Mouse (Mus musculus) forebrain, embryonic 16.5 days (tissue): ENCODE results near the gene Itgb2. TPM values are rescaled to one million over a fixed set of nuclear protein-coding genes. Genes with fewer than 3 reads are reported as not detected.

Experiments used
- ATAC-seq: fragments of 200-750 bp; cut with Nextera tagmentation; 2 replicates; pipeline ENCODE4 v1.8.0; 2017; ENCODE audit warnings: mild to moderate bottlenecking, moderate library complexity
- H3K27ac ChIP-seq: fragments of 300-500 bp; sonication (generic); 2 replicates; pipeline ENCODE4 v1.5.1; 2014; ENCODE audit warnings: low read length, control low read depth
- H3K27me3 ChIP-seq: fragments of 300-500 bp; sonication (generic); replicated peaks from 2 replicates; pipeline ENCODE4 v1.6.1; 2014; ENCODE audit warnings: low read length; ENCODE audit not compliant: control insufficient read depth, insufficient read depth
- H3K36me3 ChIP-seq: fragments of 300-500 bp; sonication (generic); 2 replicates; pipeline ENCODE4 v1.6.1; 2014; ENCODE audit not compliant: control insufficient read depth, insufficient read depth
- H3K4me1 ChIP-seq: fragments of 300-500 bp; sonication (generic); replicated peaks from 2 replicates; pipeline ENCODE4 v1.6.1; 2014; ENCODE audit warnings: low read length; ENCODE audit not compliant: control insufficient read depth, insufficient read depth
- H3K4me2 ChIP-seq: fragments of 300-500 bp; sonication (generic); 2 replicates; pipeline ENCODE4 v1.6.1; 2014; ENCODE audit warnings: mild to moderate bottlenecking, low read length, control low read depth
- H3K4me3 ChIP-seq: fragments of 300-500 bp; sonication (generic); replicated peaks from 2 replicates; pipeline ENCODE4 v1.5.1; 2014; ENCODE audit warnings: mild to moderate bottlenecking, low read length, control low read depth
- H3K9ac ChIP-seq: fragments of 300-500 bp; sonication (generic); replicated peaks from 2 replicates; pipeline ENCODE4 v1.6.1; 2014; ENCODE audit warnings: low read depth, low read length, control low read depth
- H3K9me3 ChIP-seq: fragments of 300-500 bp; sonication (generic); 2 replicates; pipeline ENCODE4 v1.6.1; 2016; ENCODE audit warnings: low read length; ENCODE audit not compliant: control insufficient read depth
- WGBS: fragments of 180-500 bp; shearing (Covaris S2); extraction: QIAGEN DNeasy Blood & Tissue Kit; methylation state at CpG from one replicate; pipeline ENCODE4 v1.1.7; 2014; 5-methylcytosine and 5-hydroxymethylcytosine counted together
- polyA plus RNA-seq: library from polyadenylated mRNA; unstranded; fragments of >200 nt; fragmentation: Nextera tagmentation; extraction: Ambion mirVana; gene quantifications from 2 replicates; pipeline ENCODE4 v1.2.1, GENCODE M21; 2015

Gene Itgb2
- polyA plus RNA-seq, 1 experiment from 2014 or later, result 0.85 TPM

DNA sequence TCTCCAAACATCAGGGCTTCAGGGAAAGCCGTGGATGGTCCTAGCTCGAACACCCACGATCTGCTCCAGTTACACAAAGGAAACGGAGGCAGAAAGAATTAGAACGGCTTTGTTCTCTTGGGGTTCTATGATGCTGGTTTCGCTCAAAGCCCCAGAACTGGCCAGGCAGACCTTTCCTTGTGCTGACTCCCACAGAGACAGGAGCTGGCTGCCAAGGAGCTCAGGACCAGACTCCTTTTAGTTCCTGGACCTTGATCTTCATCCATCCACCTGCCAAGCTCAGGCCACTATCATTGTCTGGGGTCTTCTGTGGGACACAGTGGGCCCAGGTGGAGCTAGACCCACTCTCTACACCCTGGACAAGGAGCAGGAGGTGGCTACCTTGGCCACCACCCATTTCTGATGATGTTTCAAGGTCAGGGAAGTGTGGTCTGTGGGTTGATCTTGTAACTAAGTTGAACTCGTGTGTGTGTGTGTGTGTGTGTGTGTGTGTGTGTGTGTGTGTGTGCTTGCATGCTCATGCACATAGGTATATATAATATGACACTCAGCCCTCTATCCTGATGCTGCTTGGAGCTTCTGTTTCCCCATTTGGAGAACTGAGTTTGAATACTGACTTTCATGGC, 9.4 kb downstream of the Itgb2 start:
- H3K4me1 ChIP-seq, result no peaks in the 10 kb centered on the region
- no peak overlapping the region for H3K27ac ChIP-seq
- H3K4me3 ChIP-seq, result no peak overlapping the region
- no peaks in the 10 kb centered on the region for H3K36me3 ChIP-seq
- H3K4me2 ChIP-seq, result no peak overlapping the region
- 81% methylated on average over 7 of the region's 7 CpGs for WGBS
- H3K9ac ChIP-seq, result no peak overlapping the region
- H3K9me3 ChIP-seq, result no peaks in the 10 kb centered on the region
- H3K27me3 ChIP-seq, result no peaks in the 10 kb centered on the region
- ATAC-seq, result no peak

DNA sequence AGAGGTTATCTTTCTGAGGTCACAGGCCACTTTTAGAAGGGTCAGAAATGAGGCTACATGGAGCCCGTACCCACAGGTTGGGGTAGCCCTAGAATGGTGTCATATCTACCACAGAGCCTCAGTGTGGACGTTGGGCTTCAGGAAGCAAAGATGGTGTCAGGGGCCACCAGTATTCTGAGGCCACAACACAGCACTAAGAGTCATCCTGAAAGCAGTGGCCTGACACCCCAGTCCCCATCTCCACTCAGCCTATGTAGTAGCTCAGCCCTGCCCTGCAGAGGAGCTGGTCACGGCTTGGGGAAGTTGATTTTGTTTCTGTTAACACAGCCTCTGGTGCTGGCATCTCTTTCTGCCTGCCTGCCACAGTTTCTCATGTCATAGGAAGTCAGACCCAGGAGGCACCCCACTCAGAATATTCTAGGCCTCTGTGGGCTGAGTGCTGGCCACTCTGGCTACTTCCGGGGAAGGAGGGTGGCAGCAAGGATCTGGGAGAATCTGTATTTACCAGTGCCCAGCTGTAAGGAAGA, 10.6 kb downstream of the Itgb2 start:
- Histone ChIP-seq H3K27ac (no peak overlapping the region), H3K9me3 (no peaks in the 10 kb centered on the region), H3K4me1 (no peaks in the 10 kb centered on the region), H3K9ac (no peak overlapping the region), H3K36me3 (no peaks in the 10 kb centered on the region), H3K4me2 (no peak overlapping the region), H3K27me3 (no peaks in the 10 kb centered on the region), H3K4me3 (no peak overlapping the region)
- ATAC-seq, result no peak
- WGBS, result 89% methylated on average over 4 of the region's 4 CpGs

DNA sequence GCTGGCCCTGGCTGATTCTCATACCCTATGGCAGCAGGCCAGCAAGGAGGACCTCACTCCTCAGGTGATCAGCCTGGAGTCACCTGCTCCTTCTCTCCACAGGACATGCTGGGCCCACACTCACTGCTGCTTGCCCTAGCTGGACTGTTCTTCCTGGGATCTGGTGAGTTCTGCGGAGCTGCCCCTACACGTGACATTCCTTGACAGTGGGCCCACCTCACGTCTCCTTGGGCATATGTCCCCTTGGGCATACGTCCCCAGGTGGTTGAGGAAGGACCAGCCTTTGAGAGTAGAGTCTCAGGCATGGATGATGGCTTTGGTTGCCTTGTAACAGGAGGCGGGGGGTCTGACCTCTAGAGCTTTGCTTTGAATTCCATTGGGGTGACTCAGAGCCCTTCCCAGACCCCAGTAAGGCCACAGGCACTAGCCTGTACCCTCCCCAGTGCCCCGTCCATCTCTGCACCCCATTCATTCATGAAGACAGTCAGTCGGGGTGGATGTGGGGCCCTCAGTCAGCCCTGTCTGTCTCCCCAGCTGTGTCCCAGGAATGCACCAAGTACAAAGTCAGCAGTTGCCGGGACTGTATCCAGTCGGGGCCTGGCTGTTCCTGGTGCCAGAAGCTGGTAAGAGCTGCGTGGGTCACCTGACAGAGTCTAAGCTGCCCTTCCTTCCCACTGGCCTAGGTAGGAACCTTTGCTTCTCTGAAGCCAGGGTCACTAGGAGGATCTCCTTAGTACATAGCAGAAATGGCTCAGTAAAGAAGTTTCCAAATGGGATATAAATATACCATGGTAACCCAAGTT, 12.0 kb downstream of the Itgb2 start:
- WGBS, result 79% methylated on average over 10 of the region's 10 CpGs
- no peak overlapping the region for H3K27ac ChIP-seq

DNA sequence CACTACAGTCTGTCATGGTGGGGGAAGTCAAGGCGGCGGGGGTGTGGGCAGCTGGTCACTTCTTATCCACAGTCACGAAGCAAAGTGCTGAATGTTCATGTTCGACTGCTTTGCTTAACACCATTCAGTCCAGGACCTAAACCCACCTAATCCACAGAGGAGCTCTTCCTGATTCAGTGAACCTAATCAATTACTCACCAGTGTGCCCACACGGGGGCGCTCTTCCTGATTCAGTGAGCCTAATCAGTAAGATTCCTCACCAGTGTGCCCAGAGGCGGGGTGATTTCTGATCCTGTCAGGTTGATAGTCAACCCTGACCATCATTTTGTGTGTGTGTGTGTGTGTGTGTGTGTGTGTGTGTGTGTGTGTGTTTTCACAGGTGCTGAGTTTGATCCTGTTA, 13.2 kb downstream of the Itgb2 start:
- H3K9me3 ChIP-seq, result no peaks in the 10 kb centered on the region
- no peak overlapping the region for H3K9ac ChIP-seq
- H3K27ac ChIP-seq, result no peak overlapping the region
- H3K36me3 ChIP-seq, result no peaks in the 10 kb centered on the region
- no peaks in the 10 kb centered on the region for H3K4me1 ChIP-seq
- no peaks in the 10 kb centered on the region for H3K27me3 ChIP-seq
- H3K4me2 ChIP-seq, result no peak overlapping the region
- 43% methylated on average over 7 of the region's 7 CpGs for WGBS
- no peak for ATAC-seq
- H3K4me3 ChIP-seq, result no peak overlapping the region

More for the DNA sequence above, 12.0 kb downstream of the Itgb2 start:
- ATAC-seq, result no peak
- no peak overlapping the region for H3K4me2 ChIP-seq
- H3K9me3 ChIP-seq, result no peaks in the 10 kb centered on the region
- H3K9ac ChIP-seq, result no peak overlapping the region
- H3K36me3 ChIP-seq, result no peaks in the 10 kb centered on the region
- H3K4me3 ChIP-seq, result no peak overlapping the region
- H3K27me3 ChIP-seq, result no peaks in the 10 kb centered on the region
- no peaks in the 10 kb centered on the region for H3K4me1 ChIP-seq

DNA sequence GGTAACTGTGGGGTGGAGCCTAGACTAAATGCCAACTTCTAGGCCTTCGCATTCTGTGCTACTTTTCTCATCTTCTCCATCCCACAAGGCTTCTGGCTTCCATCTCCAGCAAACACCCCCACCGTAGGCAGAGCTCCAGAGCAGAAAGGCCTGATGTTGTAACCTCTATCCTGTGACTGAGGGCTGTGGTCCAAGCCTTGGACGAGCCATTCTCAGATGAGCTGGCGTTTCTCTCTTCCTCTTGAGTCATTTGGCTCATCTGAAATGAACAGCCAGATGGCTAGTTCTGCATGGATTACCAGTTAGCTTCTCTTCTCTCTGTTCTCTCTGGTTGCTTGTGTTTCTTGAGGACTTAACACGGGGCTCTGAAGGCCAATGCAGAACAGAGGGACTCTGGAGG, 14.9 kb downstream of the Itgb2 start:
- no peak overlapping the region for H3K27ac ChIP-seq
- no peak overlapping the region for H3K4me2 ChIP-seq
- 77% methylated on average over 5 of the region's 5 CpGs for WGBS
- ATAC-seq, result no peak
- H3K9me3 ChIP-seq, result no peaks in the 10 kb centered on the region
- H3K9ac ChIP-seq, result no peak overlapping the region
- H3K4me1 ChIP-seq, result no peaks in the 10 kb centered on the region
- no peaks in the 10 kb centered on the region for H3K27me3 ChIP-seq
- no peaks in the 10 kb centered on the region for H3K36me3 ChIP-seq
- no peak overlapping the region for H3K4me3 ChIP-seq

DNA sequence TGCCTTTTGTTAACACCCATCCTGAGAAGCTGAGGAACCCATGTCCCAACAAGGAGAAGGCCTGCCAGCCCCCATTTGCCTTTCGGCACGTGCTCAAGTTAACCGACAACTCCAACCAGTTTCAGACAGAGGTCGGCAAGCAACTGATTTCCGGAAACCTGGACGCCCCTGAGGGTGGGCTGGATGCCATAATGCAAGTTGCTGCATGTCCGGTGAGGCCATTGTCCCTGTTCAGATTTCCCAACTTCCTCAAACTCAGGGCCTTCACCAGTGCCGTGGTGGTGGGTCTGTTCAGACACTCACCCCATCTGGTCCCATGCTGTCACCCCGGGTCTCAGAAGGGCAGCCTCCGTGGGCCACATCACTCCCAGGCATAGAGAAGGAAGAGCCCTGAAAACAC, 18.5 kb downstream of the Itgb2 start:
- H3K4me2 ChIP-seq, result no peak overlapping the region
- no peak for ATAC-seq
- H3K27ac ChIP-seq, result no peak overlapping the region
- no peaks in the 10 kb centered on the region for H3K36me3 ChIP-seq
- H3K9ac ChIP-seq, result no peak overlapping the region
- no peaks in the 10 kb centered on the region for H3K27me3 ChIP-seq
- no peak overlapping the region for H3K4me3 ChIP-seq
- H3K9me3 ChIP-seq, result no peaks in the 10 kb centered on the region
- H3K4me1 ChIP-seq, result no peaks in the 10 kb centered on the region
- WGBS, result 87% methylated on average over 10 of the region's 10 CpGs

DNA sequence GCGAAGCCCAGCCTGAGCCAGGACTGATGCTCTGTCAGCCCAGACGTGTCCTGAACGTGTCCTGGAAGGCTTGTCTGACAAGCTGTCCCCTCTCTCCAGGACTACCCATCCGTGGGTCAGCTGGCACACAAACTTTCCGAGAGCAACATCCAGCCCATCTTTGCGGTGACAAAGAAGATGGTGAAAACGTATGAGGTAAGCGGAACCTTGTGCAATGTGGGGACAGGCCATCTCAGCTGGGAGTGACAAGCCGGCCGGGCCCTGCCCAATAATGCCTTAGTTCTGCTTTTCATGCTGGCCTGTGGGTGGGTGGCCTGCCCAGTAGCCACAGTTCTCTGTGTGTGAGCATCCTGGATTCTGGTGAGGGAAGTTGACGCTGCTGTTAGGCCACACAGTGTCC, 20.8 kb downstream of the Itgb2 start:
- no peak for ATAC-seq
- H3K27me3 ChIP-seq, result no peaks in the 10 kb centered on the region
- H3K27ac ChIP-seq, result no peak overlapping the region
- H3K36me3 ChIP-seq, result no peaks in the 10 kb centered on the region
- no peak overlapping the region for H3K4me2 ChIP-seq
- H3K9ac ChIP-seq, result no peak overlapping the region
- H3K4me1 ChIP-seq, result no peaks in the 10 kb centered on the region
- no peak overlapping the region for H3K4me3 ChIP-seq
- H3K9me3 ChIP-seq, result no peaks in the 10 kb centered on the region
- 69% methylated on average over 11 of the region's 11 CpGs for WGBS

DNA sequence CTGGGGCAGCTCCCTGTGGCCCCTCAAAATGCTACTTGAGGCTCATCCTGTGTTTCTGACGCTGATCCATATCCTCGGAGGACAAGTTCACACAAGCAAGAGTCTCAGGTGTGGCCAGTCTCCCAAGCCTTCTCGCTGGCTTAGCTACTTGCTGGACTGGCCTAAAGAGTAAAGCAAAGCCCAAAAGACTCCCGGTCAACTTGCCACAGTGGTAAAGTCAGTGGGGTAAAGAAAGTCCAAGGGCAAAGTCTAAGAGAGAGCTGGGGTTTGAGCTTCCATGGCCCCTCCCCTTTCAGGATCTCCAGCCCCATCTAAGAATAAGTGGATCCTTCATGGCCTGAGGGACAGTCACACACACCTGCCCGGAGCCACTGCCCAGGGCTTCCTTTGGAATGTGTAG, 22.1 kb downstream of the Itgb2 start:
- no peak for ATAC-seq
- no peaks in the 10 kb centered on the region for H3K36me3 ChIP-seq
- H3K4me2 ChIP-seq, result no peak overlapping the region
- no peaks in the 10 kb centered on the region for H3K4me1 ChIP-seq
- H3K27ac ChIP-seq, result no peak overlapping the region
- no peaks in the 10 kb centered on the region for H3K27me3 ChIP-seq
- H3K9ac ChIP-seq, result no peak overlapping the region
- no peak overlapping the region for H3K4me3 ChIP-seq
- no peaks in the 10 kb centered on the region for H3K9me3 ChIP-seq
- 91% methylated on average over 5 of the region's 5 CpGs for WGBS

DNA sequence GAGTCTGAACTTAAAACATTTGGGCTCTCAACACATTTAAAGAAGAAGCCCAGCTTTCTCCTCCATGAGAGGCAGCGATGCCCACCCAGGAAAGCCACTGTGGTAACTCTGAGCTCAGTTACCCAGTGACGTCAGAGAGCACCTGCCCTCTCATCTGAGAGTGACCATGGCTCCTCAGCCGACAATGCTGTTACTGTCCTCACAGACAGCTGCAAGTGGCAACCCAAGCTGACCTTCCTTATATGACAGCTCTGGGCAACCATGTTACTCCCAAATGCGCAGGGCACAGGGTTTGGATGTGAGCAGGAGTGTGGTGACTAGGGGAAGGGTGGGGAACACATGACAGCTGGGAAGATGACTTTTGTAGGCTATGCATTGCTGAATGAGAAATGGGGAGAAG, 23.2 kb downstream of the Itgb2 start:
- H3K27ac ChIP-seq, result no peak overlapping the region
- WGBS, result 87% methylated on average over 4 of the region's 4 CpGs
- no peak overlapping the region for H3K9ac ChIP-seq
- no peaks in the 10 kb centered on the region for H3K27me3 ChIP-seq
- no peaks in the 10 kb centered on the region for H3K9me3 ChIP-seq
- no peaks in the 10 kb centered on the region for H3K36me3 ChIP-seq
- no peak overlapping the region for H3K4me2 ChIP-seq
- no peak for ATAC-seq
- H3K4me3 ChIP-seq, result no peak overlapping the region
- no peaks in the 10 kb centered on the region for H3K4me1 ChIP-seq
